Mouse (Mus musculus): ENCODE data around the gene Mad1l1.

The Mad1l1 gene

GRCm38 (mm10) chr5:140101409-140102009, 219.8 kb downstream of the Mad1l1 start:
- in situ Hi-C loops (cut with MboI, MseI): no loop called here

DNA sequence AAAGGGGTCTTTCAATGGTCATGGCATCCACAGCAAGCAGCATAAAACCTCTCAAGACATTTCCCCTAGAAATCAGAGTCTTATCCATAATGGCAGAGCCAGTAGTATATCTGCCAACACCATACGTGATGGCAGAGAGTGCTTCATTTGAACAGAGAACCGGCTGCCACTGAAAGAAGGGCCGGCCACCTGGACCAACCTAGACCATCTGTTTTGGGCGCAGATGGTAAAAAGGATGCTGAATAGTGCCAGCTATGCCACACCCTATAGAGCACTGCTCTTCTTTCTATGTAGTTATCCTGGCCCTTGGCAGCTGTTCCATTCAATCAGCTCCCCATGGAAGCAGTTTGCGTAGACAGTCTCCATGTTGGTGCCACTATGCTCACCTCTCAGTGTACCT, 222.6 kb downstream of the Mad1l1 start:
- in situ Hi-C loops (cut with MboI, MseI): no loop called here

GRCm38 (mm10) chr5:140095203-140095602, 226.1 kb downstream of the Mad1l1 start:
- in situ Hi-C loops (cut with MboI, MseI): no loop called here

DNA sequence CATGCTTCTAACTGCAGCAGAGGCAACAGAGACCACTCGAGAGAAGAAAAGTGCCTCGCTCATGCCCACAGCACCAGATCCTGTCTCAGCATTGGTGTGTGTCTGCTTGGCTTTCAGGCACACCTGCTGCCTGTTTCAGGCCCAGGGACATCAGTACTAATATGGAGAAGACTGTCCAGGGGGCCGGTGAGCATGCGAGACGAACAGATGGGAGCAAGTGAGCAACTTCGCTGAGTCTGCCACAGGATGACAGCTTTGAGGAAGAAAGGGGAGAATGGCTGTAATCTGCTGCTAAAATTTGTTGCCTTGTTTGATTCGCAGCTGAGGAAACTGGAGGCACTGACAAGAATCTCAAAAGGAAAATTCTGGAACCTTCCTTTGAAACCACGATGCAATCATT, 227.9 kb downstream of the Mad1l1 start:
- in situ Hi-C loops (cut with MboI, MseI): no loop called here

DNA sequence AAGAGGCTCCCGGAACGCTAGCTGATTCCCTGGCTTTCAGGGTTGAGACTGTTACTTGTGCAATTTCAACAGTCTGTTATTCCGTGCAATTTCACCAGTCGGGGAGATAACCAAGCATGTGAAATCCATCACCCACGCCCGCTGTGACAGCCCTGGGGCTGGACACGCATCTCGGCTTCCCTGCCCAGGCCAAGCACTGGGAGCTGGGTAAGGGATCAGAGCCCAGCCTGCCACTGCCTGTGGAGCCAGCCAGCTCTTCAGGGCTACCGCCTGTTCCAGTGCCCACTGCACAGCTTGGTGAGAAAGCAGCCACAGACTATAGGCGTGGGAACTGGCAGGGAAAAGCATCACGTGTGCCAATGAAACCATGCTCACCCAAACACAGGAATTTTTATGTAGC, 229.8 kb downstream of the Mad1l1 start:
- in situ Hi-C loops (cut with MboI, MseI): no loop called here

GRCm38 (mm10) chr5:140089263-140089662, 232.1 kb downstream of the Mad1l1 start:
- in situ Hi-C loops (cut with MboI, MseI): no loop called here

DNA sequence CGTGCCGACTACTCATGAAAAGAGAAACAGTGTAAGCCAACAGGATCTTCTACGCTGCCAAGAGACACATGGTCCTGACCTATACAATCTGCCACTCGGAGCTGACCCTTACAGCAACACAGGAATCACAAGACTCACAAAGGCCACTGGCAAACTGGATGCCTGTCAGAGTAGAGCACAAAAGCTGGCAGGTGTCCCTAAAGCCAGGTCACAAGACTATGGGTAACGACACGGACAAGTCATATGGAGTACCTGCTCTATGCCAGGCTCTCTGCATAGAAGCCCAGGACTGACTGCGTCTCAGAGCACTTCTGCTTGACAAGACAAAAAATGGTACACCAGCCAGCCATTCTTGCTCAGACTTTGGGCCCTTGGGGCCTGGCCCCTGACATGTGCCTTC, 234.1 kb downstream of the Mad1l1 start:
- in situ Hi-C loops (cut with MboI, MseI): no loop called here

DNA sequence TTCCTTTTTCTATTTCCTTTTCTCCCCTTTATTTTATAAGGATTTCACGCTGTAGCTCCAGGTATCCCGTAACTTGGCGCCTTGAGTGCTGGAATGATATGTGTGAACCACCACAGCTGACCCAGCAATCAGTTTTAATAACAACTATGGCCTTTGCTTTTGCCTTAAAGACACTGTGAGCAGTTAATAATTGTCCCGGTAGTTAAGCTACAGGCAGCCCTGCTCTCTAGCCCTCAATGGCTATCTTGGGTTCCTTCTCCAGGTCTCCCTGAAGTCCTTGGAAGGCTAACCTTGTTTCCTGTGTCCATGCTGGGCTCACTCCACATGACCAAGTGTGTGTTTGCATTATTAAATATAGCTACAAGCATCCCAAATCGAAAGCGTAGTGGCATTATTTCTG, 237.0 kb downstream of the Mad1l1 start:
- in situ Hi-C loops (cut with MboI, MseI): no loop called here

- in situ Hi-C loops (cut with MboI, MseI): no loop called here
These were observed 237.4 kb downstream of the Mad1l1 start for GRCm38 (mm10) chr5:140083911-140084310.

GRCm38 (mm10) chr5:140082204-140082812, 239.0 kb downstream of the Mad1l1 start:
- in situ Hi-C loops (cut with MboI, MseI): no loop called here

- in situ Hi-C loops (cut with MboI, MseI): no loop called here
These were observed 240.3 kb downstream of the Mad1l1 start for GRCm38 (mm10) chr5:140081084-140081483.

DNA sequence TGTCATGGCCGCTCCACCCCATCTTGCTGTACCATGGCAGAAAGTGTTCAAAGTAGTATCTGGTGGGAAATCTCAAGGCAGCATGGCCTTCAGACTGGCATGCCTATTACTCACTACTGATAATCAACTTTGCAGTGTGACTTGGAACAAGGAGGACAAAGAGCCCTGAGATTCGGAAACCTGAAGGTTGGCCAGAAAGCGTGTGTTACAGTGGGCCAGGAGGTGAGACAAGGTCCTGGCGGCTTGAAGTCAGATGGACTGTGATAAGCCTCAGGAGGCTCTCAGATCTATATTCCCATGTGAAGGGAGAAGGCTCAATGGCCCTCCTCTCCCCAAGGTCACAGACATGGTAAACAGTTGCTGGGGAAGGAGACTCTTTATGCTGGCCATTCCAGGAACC, 241.8 kb downstream of the Mad1l1 start:
- in situ Hi-C loops (cut with MboI, MseI): no loop called here

DNA sequence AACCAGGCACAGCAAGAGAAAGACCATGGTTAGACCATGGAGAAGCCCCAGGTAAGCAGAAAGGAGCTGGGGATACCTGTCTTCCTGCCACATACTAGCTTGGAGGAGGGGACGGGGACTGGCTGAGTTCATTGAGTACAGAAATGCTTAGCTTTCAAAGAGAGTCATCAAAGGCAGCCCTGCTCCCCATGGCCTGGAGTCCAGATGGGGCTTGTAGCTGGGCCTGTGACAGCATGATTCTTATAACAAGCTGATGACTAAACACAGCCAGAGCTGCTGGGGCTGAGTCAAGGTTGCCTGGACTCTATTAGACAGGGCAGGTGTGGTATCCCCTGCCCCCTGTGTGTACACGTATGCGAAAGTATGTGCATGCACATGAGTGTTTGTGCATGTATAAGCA, 242.9 kb downstream of the Mad1l1 start:
- in situ Hi-C loops (cut with MboI, MseI): no loop called here

- in situ Hi-C loops (cut with MboI, MseI): no loop called here
These were observed 244.9 kb downstream of the Mad1l1 start for GRCm38 (mm10) chr5:140076438-140076837.

GRCm38 (mm10) chr5:140073671-140074116, 247.7 kb downstream of the Mad1l1 start:
- in situ Hi-C loops (cut with MboI, MseI): no loop called here

- in situ Hi-C loops (cut with MboI, MseI): no loop called here
These were observed 248.1 kb downstream of the Mad1l1 start for GRCm38 (mm10) chr5:140073148-140073670.

GRCm38 (mm10) chr5:140068506-140068905, 252.8 kb downstream of the Mad1l1 start:
- in situ Hi-C loops (cut with MboI, MseI): no loop called here

DNA sequence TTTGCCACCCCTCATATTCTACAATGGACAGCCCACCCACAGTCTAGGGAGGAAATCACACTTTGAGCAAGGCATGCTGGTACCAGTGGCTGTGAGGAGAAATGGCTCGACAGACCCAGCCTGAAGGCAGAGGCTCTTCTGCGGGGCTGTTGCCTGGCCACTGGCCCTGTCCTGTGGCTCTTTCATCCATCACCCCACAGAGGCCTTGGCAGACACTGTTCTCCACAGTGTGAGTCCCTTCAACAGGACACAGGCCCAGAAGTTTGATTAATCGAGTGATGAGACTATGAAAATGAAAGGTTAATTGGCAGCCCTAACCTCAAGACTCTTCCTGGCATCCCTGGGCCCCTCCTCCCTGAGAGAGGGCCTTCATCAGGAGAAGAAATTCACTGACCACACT, 253.3 kb downstream of the Mad1l1 start:
- in situ Hi-C loops (cut with MboI, MseI): no loop called here

DNA sequence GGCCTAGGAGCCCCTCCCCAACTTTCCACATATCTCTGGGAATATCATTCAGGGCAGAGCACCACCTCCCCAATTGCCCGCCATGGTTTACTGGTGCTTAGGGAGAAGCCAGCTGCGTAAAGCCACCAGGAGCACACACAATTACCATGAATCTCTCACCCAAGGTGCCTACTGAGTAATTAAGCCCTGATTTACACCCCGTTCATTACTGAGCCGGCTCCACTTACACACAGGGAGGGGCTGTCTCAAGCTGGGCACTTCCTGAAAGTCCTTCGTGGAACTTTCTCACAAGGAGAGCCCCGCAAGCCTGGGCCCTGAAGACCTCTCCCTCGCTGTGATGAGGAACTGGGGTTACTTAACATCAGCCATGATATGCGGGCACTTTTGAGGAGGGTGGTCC, 254.6 kb downstream of the Mad1l1 start:
- in situ Hi-C loops (cut with MboI, MseI): no loop called here

- in situ Hi-C loops (cut with MboI, MseI): no loop called here
These were observed 255.1 kb downstream of the Mad1l1 start for GRCm38 (mm10) chr5:140066281-140066680.

GRCm38 (mm10) chr5:140065281-140065945, 255.9 kb downstream of the Mad1l1 start:
- in situ Hi-C loops (cut with MboI, MseI): no loop called here

DNA sequence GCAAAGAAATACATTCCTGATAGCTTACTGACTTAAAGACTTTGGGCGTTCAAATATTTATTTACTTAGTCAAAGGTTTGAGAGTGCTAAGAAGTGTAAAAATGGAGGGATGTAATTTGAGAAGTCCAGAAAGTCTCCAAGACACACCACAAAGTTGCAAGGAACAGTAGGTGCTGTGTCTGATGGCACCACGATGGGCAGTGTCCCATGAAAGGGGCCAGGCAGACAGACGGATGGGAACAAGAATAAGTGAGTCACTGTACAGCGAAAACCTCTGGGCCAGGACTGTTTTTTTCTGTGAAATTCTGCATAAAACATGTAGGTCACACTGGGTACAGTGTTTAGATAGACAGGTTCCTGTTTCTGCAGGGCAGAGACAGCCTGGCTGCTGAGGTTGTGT, 256.8 kb downstream of the Mad1l1 start:
- in situ Hi-C loops (cut with MboI, MseI): no loop called here

GRCm38 (mm10) chr5:140062828-140063227, 258.5 kb downstream of the Mad1l1 start:
- in situ Hi-C loops (cut with MboI, MseI): no loop called here
